Mouse (Mus musculus) embryonic facial prominence, embryonic 14.5 days (tissue): ENCODE data around the gene Trp63. TPM values are rescaled to one million over a fixed set of nuclear protein-coding genes. Genes with fewer than 3 reads are reported as not detected.

Experiments used
- ATAC-seq: fragments of 200-750 bp; cut with Nextera tagmentation; 2 replicates; pipeline ENCODE4 v1.8.0; 2017; ENCODE audit warnings: low read depth, moderate number of reproducible peaks, moderate TSS enrichment
- DNase-seq: peaks from one replicate; pipeline ENCODE4 v3.0.0-alpha.2; 2015; ENCODE audit warnings: low spot score
- H3K27ac ChIP-seq: fragments of 300-500 bp; sonication (generic); replicated peaks from 2 replicates; pipeline ENCODE4 v1.5.1; 2014; ENCODE audit warnings: low read depth, mild to moderate bottlenecking, low read length, moderate library complexity
- H3K27me3 ChIP-seq: fragments of 300-500 bp; sonication (generic); replicated peaks from 2 replicates; pipeline ENCODE4 v1.6.1; 2014; ENCODE audit warnings: low read length; ENCODE audit not compliant: control insufficient read depth, insufficient read depth
- H3K36me3 ChIP-seq: fragments of 300-500 bp; sonication (generic); 2 replicates; pipeline ENCODE4 v1.6.1; 2014; ENCODE audit warnings: low read length, mixed read lengths; ENCODE audit not compliant: control insufficient read depth, insufficient read depth
- H3K4me1 ChIP-seq: fragments of 300-500 bp; sonication (generic); 2 replicates; pipeline ENCODE4 v1.6.1; 2014; ENCODE audit warnings: antibody characterized with exemption, low read length; ENCODE audit not compliant: control insufficient read depth, insufficient read depth
- H3K4me2 ChIP-seq: fragments of 300-500 bp; sonication (generic); 2 replicates; pipeline ENCODE4 v1.6.1; 2014; ENCODE audit warnings: low read depth, mild to moderate bottlenecking, low read length, moderate library complexity, mixed read lengths
- H3K4me3 ChIP-seq: fragments of 300-500 bp; sonication (generic); 2 replicates; pipeline ENCODE4 v1.5.1; 2014; ENCODE audit warnings: low read depth, mild to moderate bottlenecking, low read length
- H3K9ac ChIP-seq: fragments of 300-500 bp; sonication (generic); 2 replicates; pipeline ENCODE4 v1.6.1; 2014; ENCODE audit warnings: low read depth, mild to moderate bottlenecking, low read length, moderate library complexity, mixed read lengths
- H3K9me3 ChIP-seq: fragments of 300-500 bp; sonication (generic); 2 replicates; pipeline ENCODE4 v1.6.1; 2016; ENCODE audit warnings: low read length; ENCODE audit not compliant: control insufficient read depth
- WGBS: fragments of 180-500 bp; shearing (Covaris S2); extraction: QIAGEN DNeasy Blood & Tissue Kit; methylation state at CpG from one replicate; pipeline ENCODE4 v1.1.7; 2014; 5-methylcytosine and 5-hydroxymethylcytosine counted together
- polyA plus RNA-seq: library from polyadenylated mRNA; unstranded; fragments of >200 nt; fragmentation: Nextera tagmentation; extraction: Ambion mirVana; gene quantifications from 2 replicates; pipeline ENCODE4 v1.2.1, GENCODE M21; 2014

Trp63 gene
- polyA plus RNA-seq, 1 experiment from 2014 or later = 35.8 TPM

DNA sequence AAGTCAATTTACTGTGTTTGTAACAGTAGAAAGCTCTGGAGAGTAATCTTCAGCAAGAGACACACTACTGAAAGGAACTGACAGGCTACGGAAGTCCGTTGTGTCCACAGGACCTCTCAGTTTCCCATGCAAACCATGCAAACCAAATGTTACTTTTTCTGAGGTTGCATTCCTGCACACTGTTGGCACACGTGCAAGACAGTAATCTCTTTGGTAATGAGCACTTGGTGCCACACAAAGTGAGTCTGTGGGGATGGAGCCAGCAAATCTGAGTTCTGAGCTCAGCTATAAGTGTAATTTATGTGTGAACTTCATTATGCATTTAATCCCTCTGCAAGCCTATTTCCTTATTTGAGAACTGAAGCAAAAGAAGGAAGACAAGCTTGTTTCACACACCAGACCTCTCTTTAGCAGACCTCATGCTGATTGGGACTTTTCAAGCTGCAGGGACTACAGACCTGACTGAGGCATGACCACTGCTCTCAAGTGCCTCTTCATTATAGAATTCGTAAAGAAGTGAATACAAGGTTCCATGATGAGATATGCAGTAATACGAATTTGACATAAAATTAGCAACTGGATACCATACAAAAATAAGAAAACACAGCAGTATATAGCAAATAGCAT, 109.2 kb downstream of the Trp63 start:
- Histone ChIP-seq H3K4me3 (no peak overlapping the region), H3K4me2 (no peak overlapping the region), H3K27ac (no peak overlapping the region), H3K9ac (no peak overlapping the region), H3K9me3 (no peaks in the 10 kb centered on the region), H3K4me1 (no peaks in the 10 kb centered on the region), H3K27me3 (no peaks in the 10 kb centered on the region), H3K36me3 (no peaks in the 10 kb centered on the region)
- DNase-seq (no peak), ATAC-seq (no peak)
- 67% methylated on average over 5 of the region's 5 CpGs for WGBS

DNA sequence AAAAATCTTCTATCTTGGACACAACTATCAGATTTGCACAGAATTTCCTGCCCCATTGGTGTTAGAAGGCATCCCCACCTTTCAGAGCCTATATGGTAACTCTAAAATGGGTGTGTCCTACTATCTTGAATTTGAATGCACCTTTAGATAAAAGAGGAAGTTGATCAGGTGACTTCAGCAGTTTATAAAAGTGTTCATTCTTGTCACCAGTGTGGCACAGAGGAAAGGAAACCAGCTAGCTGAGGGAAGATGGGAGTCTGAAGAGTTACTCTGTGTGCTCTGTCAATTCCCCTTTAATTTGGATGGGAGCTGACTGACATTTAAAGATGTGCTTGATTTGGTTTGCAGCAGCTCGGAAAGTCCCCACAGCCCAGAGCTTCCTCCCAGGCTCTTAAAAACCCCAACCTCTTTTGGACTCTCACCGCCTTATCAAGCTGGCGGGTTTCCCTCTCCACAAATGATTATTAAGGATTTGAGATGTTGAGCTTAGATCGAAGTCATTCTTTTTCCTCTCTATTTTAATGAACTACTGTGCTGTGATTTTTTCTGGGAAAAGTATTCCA, 114.2 kb downstream of the Trp63 start:
- Histone ChIP-seq H3K36me3 (no peaks in the 10 kb centered on the region), H3K27ac (no peak overlapping the region), H3K27me3 (no peaks in the 10 kb centered on the region), H3K4me1 (no peaks in the 10 kb centered on the region), H3K4me3 (no peak overlapping the region), H3K9ac (no peak overlapping the region), H3K9me3 (no peaks in the 10 kb centered on the region), H3K4me2 (no peak overlapping the region)
- 81% methylated on average over 4 of the region's 4 CpGs for WGBS
- no peak for ATAC-seq
- no peak for DNase-seq

DNA sequence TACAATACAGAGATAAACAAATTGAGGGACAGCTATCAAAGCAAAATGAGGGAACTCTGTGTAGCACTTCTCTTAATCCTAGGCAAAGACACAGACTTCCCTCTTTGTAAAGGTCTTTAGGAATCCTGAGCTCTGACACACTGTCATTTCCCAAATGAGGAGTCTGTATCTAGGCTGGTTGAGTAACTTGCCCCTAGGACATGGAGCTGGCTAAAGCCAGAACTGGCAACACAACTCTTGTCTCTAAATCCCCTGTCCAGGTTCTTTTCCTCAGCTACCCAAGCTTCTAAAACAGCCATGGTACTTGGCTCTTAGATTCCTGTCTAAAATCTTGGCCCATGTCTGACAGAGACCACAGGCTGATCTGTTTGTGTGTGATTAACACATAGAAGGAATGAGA, 116.1 kb downstream of the Trp63 start:
- no peaks in the 10 kb centered on the region for H3K27me3 ChIP-seq
- H3K4me1 ChIP-seq = no peaks in the 10 kb centered on the region
- no peaks in the 10 kb centered on the region for H3K36me3 ChIP-seq
- H3K4me2 ChIP-seq = no peak overlapping the region
- ATAC-seq (no peak), DNase-seq (no peak)
- no peaks in the 10 kb centered on the region for H3K9me3 ChIP-seq
- no peak overlapping the region for H3K4me3 ChIP-seq
- H3K9ac ChIP-seq = no peak overlapping the region
- no peak overlapping the region for H3K27ac ChIP-seq

DNA sequence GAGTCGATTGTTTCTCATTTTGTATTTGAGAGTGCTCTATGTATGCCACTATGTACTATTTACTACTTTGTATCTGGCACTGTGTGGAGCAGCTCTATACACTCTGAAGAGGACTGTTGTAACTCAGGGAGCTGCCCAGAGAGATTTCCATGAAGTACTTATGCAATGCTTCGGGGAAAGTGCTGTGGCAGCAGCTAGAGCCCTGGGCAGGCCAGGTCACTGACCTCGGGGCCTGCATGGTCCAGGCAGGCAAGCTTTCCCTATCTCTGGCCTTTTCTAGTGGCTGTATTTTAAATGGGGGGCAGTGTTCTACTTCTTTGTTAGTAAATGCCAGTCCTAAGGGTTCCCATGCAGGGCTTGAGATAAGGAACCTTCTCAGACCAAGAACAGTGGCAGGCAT, 121.4 kb downstream of the Trp63 start:
- Histone ChIP-seq H3K36me3 (no peaks in the 10 kb centered on the region), H3K27ac (no peak overlapping the region), H3K4me1 (no peaks in the 10 kb centered on the region), H3K9me3 (no peaks in the 10 kb centered on the region), H3K9ac (peak overlapping the region; percentile 8; the same call in 1 of the 2 replicates), H3K27me3 (no peaks in the 10 kb centered on the region), H3K4me2 (peak overlapping the region; percentile 44), H3K4me3 (peak overlapping the region; percentile 10)
- ATAC-seq (no peak), DNase-seq (no peak)
- WGBS = 54% methylated on average over 3 of the region's 3 CpGs

DNA sequence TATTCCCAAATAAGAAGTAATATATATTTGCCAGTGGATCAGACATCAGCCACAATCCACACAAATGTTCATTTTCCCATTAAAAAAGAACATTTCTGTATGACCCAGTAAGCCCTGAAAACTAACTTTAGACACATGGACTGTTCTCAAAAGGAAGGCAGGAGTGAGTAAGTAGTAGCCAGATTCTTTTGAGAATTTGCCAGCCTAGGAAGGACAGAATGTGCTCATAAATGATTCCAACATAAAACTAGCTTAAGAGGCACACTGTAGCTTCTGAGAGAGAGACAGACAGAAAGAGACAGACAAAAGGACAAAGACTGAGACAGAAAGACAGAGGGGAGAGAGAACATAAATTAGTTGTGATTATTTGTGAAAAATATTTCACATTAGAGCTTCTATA, 123.6 kb downstream of the Trp63 start:
- Histone ChIP-seq H3K9me3 (no peaks in the 10 kb centered on the region), H3K36me3 (no peaks in the 10 kb centered on the region), H3K4me1 (no peaks in the 10 kb centered on the region), H3K27me3 (no peaks in the 10 kb centered on the region), H3K27ac (no peak overlapping the region), H3K4me2 (no peak overlapping the region), H3K4me3 (no peak overlapping the region), H3K9ac (no peak overlapping the region)
- DNase-seq (no peak), ATAC-seq (no peak)

DNA sequence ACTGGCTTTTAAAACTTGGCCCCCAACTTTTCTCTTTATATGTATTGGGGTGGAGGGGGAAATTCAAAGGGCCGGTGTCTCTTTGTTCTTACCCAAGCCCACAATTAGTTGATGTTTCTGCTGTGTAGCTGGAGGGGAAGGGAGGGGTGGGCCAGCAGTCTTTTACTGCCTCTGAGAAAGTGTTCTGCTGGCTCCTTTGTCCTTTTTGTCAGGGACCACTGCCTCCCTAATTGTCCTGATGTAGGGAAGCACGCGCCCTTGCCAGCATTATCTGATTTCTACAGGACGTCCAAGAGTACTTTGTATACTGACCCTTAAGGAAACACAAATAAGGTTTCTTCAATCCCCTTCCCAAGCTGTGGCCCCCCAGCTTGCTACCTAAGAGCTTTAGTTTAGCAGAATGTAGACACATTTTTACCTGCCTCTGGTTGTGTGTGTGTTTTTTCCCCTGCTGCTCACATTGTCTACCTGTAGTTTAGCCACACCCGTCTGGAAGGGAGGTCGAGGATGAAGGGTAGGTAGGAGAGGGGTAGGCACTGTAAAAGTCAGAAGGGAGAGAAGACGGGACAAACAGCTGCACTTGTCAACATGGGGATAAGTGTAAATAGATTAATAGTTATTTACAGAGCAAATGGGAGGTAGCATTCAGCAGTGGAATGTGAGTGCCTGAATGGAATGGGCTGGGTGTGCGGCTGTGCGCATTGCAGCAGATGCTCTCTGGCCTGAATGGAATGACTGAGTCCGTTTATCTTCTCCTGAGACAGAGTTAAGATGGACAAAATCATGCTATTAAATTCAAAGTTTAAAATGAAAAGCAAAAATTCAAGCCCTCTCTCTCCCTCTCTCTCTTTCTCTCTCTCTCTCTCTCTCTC, 134.4 kb downstream of the Trp63 start:
- ATAC-seq (no peak), DNase-seq (no peak)
- WGBS = 42% methylated on average over 10 of the region's 10 CpGs
- no peak overlapping the region for H3K4me3 ChIP-seq
- H3K27me3 ChIP-seq = no peaks in the 10 kb centered on the region
- no peaks in the 10 kb centered on the region for H3K4me1 ChIP-seq
- H3K27ac ChIP-seq = no peak overlapping the region; the same call in 1 of the 2 replicates
- no peaks in the 10 kb centered on the region for H3K9me3 ChIP-seq
- no peaks in the 10 kb centered on the region for H3K36me3 ChIP-seq
- H3K4me2 ChIP-seq = no peak overlapping the region
- no peak overlapping the region for H3K9ac ChIP-seq

DNA sequence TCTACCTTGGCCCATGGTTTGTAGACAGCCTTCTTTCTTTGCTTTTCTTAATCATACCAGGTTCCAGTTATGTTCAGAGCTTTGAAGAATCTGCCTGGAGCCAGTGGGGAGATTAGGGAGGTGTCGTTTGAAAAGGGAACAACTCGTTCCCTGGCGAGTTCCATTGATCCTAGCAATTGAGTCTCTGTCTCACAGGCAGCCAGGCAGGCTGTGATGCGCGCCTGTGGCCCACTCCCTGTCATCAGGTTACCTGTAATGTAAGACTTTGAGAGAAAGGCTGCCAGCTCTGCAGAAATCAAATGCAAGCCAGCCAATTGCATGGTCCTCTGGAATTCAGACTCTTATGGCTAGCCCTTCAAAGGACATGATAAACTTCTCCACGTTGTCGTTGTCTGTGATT, 142.5 kb downstream of the Trp63 start:
- H3K27ac ChIP-seq = no peak overlapping the region
- no peaks in the 10 kb centered on the region for H3K27me3 ChIP-seq
- WGBS = 32% methylated on average over 7 of the region's 7 CpGs
- ATAC-seq (peak; percentile 53; the same call in 1 of the 2 replicates), DNase-seq (peak; percentile 58)
- no peak overlapping the region for H3K4me2 ChIP-seq
- H3K9ac ChIP-seq = no peak overlapping the region
- H3K36me3 ChIP-seq = no peaks in the 10 kb centered on the region
- no peak overlapping the region for H3K4me3 ChIP-seq
- no peaks in the 10 kb centered on the region for H3K9me3 ChIP-seq
- peaks cover 2% of the 10 kb centered on the region; the same call in 1 of the 2 replicates for H3K4me1 ChIP-seq

DNA sequence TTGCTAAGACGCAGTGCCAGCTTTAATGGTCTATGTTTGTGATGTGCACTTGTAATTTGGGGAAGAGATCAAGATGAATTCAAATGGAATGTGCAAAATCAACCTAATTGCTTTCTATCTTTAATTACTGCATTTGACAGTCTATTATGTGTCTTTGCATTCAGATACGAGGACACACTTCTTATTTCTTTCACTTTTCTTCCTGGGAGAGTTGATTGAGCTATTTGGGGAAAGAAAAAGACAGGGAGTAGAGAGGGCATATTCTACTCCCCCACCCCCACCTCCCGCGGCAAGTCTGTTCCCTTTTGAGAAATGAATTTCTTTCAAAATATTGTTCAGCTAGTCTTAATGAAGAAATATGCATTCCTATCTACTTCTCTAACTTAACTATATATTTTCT, 149.0 kb downstream of the Trp63 start:
- Histone ChIP-seq H3K4me2 (no peak overlapping the region), H3K27ac (no peak overlapping the region), H3K9ac (no peak overlapping the region), H3K4me3 (no peak overlapping the region), H3K36me3 (no peaks in the 10 kb centered on the region), H3K4me1 (no peaks in the 10 kb centered on the region), H3K9me3 (no peaks in the 10 kb centered on the region), H3K27me3 (no peaks in the 10 kb centered on the region)
- 67% methylated on average over 4 of the region's 4 CpGs for WGBS
- DNase-seq (no peak), ATAC-seq (no peak)
